Mouse (Mus musculus): ENCODE results near the gene Zfp61. TPM values are rescaled to one million over a fixed set of nuclear protein-coding genes. Genes with fewer than 3 reads are reported as not detected.

Zfp61 gene
- 40.0 and 43.9 TPM in 2 replicates for polyA plus RNA-seq (2015; fragmentation: Nextera tagmentation; extraction: Ambion mirVana)

DNA sequence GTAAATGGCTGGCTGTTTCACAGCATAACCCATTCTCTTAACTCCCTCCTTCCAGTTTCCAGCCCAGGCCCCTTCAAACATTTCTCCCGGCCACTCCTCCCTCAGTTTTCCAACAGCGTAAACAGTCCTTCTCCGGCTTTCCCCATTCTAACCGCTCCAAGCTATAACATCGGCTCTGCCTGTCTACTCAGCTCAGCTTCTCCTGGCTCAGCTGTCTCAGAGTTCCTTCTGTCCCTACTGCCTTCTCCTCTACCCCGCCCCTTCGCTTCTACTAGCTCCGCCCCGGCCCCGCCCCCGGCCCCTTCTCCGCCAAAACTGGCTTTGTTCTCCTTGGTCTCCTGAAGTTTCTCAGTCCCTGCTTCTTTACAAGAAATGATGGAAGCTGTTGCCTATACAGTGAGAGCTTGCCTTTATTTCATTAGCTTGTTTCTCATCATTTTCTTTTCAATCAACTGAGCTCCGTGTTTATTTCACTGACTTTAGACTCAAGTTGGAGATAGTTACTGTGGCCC is at the start of gene Zfp61:
Gene Zfp61 (minus strand): TSS at position 462 of the 512 bp plus-strand sequence.
- H3K4me3 ChIP-seq (replicated peaks): peak within 1 kb of the TSS; percentile 79
- peaks cover 24% of the 10 kb centered on the region for H3K4me1 ChIP-seq
- peak; percentile 79 for ATAC-seq (replicated peaks; ENCODE audit: low FRiP score)
- H3K9ac ChIP-seq: peak within 1 kb of the TSS; percentile 52
- peak within 1 kb of the TSS; percentile 97 for H3K27ac ChIP-seq
- H3K9me3 ChIP-seq (replicated peaks): no peaks in the 10 kb centered on the region
- H3K27me3 ChIP-seq: no peaks in the 10 kb centered on the region
- 2% methylated on average over 13 of the region's 13 CpGs for WGBS
- peaks cover 47% of the 10 kb centered on the region for H3K36me3 ChIP-seq
- peak within 1 kb of the TSS; percentile 89 for H3K4me2 ChIP-seq

DNA sequence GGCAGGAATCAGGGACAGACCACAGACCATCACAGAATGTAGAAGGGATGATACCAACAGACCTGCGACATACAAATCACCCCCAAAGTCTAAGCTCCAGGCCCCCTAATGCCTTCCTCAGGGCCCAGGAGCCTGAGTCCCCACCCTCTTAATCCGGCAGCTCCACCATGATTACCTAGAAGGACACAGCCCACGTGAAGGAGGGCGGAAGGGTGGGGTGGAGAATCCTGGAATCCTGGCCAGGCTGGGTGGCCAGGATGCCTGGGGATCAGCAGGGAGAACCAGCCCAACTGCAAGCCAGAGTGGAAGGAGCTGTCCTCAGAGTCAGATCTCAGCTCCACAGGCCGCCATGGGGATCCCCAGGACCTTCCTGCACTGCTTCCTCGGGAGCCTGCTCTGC is 47.9 kb upstream of the Zfp61 start, which contains the start of gene Lypd5:
Gene Lypd5 (plus strand): TSS at position 301 of the 400 bp plus-strand sequence.
- Histone ChIP-seq H3K9me3 (replicated peaks) (no peaks in the 10 kb centered on the region), H3K27me3 (0 out of 2 replicates have a peak, but pooled peaks cover 7% of the 10 kb centered on the region), H3K9ac (no peak within 1 kb of the TSS), H3K36me3 (no peaks in the 10 kb centered on the region), H3K27ac (no peak within 1 kb of the TSS), H3K4me3 (replicated peaks) (no peak within 1 kb of the TSS), H3K4me1 (no peaks in the 10 kb centered on the region), H3K4me2 (no peak within 1 kb of the TSS)
- WGBS: 40% methylated on average over 6 of the region's 6 CpGs
- ATAC-seq (replicated peaks; ENCODE audit: low FRiP score): no peak

- 71% methylated on average over 5 of the region's 5 CpGs for WGBS
- H3K27me3 ChIP-seq: 0 out of 2 replicates have a peak, but pooled peaks cover 3% of the 10 kb centered on the region
- no peak overlapping the region for H3K4me2 ChIP-seq
- no peak for ATAC-seq (replicated peaks; ENCODE audit: low FRiP score)
- H3K4me1 ChIP-seq: no peaks in the 10 kb centered on the region
- no peaks in the 10 kb centered on the region for H3K9me3 ChIP-seq (replicated peaks)
- H3K27ac ChIP-seq: no peak overlapping the region
- no peak overlapping the region for H3K9ac ChIP-seq
- no peak overlapping the region for H3K4me3 ChIP-seq (replicated peaks)
- H3K36me3 ChIP-seq: no peaks in the 10 kb centered on the region
Observed at GRCm38 (mm10) chr7:24346444-24346843, 45.4 kb upstream of the Zfp61 start.

- 69% methylated on average over 7 of the region's 7 CpGs for WGBS
- H3K4me3 ChIP-seq (replicated peaks): no peak overlapping the region
- no peak overlapping the region for H3K9ac ChIP-seq
- H3K27ac ChIP-seq: no peak overlapping the region
- no peaks in the 10 kb centered on the region for H3K9me3 ChIP-seq (replicated peaks)
- ATAC-seq (replicated peaks; ENCODE audit: low FRiP score): no peak
- no peaks in the 10 kb centered on the region for H3K4me1 ChIP-seq
- no peak overlapping the region for H3K4me2 ChIP-seq
- H3K27me3 ChIP-seq: 0 out of 2 replicates have a peak, but pooled peaks cover 3% of the 10 kb centered on the region
- H3K36me3 ChIP-seq: no peaks in the 10 kb centered on the region
Observed at GRCm38 (mm10) chr7:24343701-24344272, 42.8 kb upstream of the Zfp61 start.

- peaks cover 19% of the 10 kb centered on the region for H3K27me3 ChIP-seq
- H3K9ac ChIP-seq: no peak overlapping the region
- no peaks in the 10 kb centered on the region for H3K9me3 ChIP-seq (replicated peaks)
- no peaks in the 10 kb centered on the region for H3K36me3 ChIP-seq
- H3K4me3 ChIP-seq (replicated peaks): no peak overlapping the region
- no peak for ATAC-seq (replicated peaks; ENCODE audit: low FRiP score)
- H3K4me2 ChIP-seq: no peak overlapping the region
- H3K4me1 ChIP-seq: peaks cover 3% of the 10 kb centered on the region; the same call in 1 of the 2 replicates
- 51% methylated on average over 2 of the region's 2 CpGs for WGBS
- no peak overlapping the region for H3K27ac ChIP-seq
Observed at GRCm38 (mm10) chr7:24338241-24338640, 37.2 kb upstream of the Zfp61 start.

DNA sequence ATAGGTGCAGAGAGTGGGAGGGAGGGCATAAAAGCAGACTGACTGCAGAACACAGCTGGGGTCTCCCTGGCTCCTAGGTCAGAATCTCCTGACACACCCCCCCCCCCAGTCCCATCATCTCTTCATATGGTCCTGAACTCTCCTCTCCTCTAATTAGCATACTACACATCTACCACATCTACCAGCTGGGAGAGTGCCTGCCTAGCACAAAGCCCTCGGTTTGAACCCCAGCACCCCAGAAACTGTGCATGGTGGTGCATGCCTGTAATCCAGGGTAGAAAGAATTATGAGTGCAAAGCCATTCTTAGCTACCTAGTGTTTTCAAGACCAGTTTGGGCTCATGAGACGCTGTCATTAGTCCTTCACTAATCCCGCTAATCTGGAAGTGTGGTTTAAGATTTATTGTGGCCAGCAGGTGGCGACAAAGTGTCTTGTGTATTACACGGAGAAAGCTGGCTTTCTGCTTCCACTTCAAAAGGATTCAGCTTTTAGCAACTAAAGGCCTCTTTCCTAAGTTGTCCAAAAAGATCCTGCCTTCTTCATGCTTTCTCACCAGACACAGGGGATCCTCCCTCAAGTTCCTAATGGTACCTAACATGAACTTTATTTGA is 34.8 kb upstream of the Zfp61 start:
- Histone ChIP-seq H3K9ac (no peak overlapping the region), H3K9me3 (replicated peaks) (no peaks in the 10 kb centered on the region), H3K4me2 (no peak overlapping the region), H3K4me3 (replicated peaks) (no peak overlapping the region), H3K27ac (no peak overlapping the region), H3K27me3 (peaks cover 24% of the 10 kb centered on the region), H3K4me1 (peaks cover 3% of the 10 kb centered on the region; the same call in 1 of the 2 replicates), H3K36me3 (no peaks in the 10 kb centered on the region)
- no peak for ATAC-seq (replicated peaks; ENCODE audit: low FRiP score)
- WGBS: 14% methylated on average over 5 of the region's 5 CpGs

DNA sequence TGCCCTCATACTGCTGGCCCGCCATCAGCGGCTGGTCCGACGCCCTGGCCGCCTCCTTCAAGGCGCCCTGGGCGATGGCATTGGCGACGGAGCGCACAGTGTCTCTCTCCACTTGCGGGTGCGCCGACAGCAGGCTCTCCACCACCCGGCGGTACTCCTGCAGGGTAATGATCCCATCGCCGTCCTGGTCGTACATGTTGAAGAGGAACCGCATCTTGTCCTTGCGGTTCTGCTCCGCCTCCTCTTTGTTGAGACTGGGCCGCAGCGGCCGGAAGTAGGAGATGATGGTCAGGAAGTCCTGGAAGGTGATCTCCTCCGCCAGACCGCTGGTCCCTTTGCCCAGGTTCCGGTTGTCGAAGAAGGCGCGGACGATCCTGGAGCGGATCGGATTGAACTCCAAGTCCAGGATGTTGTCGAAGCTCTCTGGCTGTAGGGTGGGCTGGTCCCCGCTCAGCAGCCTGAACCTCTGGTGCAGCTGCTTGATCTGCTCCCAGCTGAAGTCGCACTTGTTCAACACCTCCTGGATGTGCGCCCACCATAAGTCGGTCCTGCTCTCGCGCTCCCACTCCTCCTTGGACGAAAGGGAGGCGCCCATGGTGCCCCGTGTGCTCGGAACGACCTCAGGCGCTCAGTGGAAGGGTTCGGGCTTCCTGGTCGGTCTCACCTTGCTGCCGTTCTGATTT is 32.4 kb upstream of the Zfp61 start, which contains the start of gene Tescl:
Gene Tescl (minus strand): TSS at position 633 of the 683 bp plus-strand sequence.
- Histone ChIP-seq H3K27me3 (peaks cover 24% of the 10 kb centered on the region), H3K27ac (no peak within 1 kb of the TSS), H3K9me3 (replicated peaks) (no peaks in the 10 kb centered on the region), H3K9ac (no peak within 1 kb of the TSS), H3K4me2 (peak within 1 kb of the TSS; percentile 46), H3K36me3 (no peaks in the 10 kb centered on the region), H3K4me3 (replicated peaks) (peak within 1 kb of the TSS; percentile 9), H3K4me1 (peaks cover 3% of the 10 kb centered on the region; the same call in 1 of the 2 replicates)
- no peak for ATAC-seq (replicated peaks; ENCODE audit: low FRiP score)
- 40% methylated on average over 49 of the region's 49 CpGs for WGBS

DNA sequence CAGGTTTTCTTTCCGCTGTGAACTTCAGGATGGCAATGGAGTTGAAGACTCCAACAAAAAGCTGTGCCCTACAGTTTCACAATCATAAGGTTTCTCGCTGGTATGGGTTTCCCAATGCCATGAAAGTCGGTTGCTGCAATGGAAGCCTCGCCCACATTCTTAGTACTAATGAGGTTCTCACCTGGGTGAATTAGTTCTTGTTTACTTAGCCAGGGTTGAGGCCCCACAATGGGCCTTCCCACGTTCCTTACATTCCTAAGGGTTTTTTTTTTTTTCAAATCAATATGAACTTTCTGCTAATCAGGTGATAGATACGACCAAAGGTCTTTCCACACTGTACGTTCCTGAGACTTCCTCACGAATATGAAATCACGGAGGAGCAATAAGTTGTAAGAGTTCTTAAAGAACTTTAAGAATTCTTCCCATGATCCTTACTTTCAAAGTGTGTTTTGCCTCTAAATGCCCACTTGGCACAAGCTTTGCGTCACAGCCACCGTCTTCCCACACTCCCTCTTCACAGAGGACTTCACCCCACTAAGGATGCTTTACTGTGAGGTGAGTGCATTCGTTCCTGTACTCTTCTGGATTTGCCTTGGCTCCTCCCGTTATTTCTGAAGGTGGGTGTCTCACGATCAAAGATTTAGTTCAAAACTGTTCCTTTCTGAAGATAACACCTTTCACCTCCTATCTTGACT is 26.4 kb upstream of the Zfp61 start:
- WGBS: 85% methylated on average over 14 of the region's 14 CpGs
- Histone ChIP-seq H3K9me3 (replicated peaks) (peaks cover 7% of the 10 kb centered on the region), H3K4me2 (no peak overlapping the region), H3K36me3 (no peaks in the 10 kb centered on the region), H3K9ac (no peak overlapping the region), H3K4me3 (replicated peaks) (no peak overlapping the region), H3K27ac (no peak overlapping the region), H3K4me1 (peaks cover 10% of the 10 kb centered on the region), H3K27me3 (no peaks in the 10 kb centered on the region; the same call in 1 of the 2 replicates)
- ATAC-seq (replicated peaks; ENCODE audit: low FRiP score): no peak

- Histone ChIP-seq H3K9ac (0 out of 2 replicates have a peak overlapping the region, but pooled peaks have one; percentile 27), H3K4me3 (replicated peaks) (peak overlapping the region; percentile 40), H3K4me2 (peak overlapping the region; percentile 65), H3K4me1 (peaks cover 10% of the 10 kb centered on the region), H3K36me3 (no peaks in the 10 kb centered on the region), H3K9me3 (replicated peaks) (peaks cover 7% of the 10 kb centered on the region), H3K27ac (no peak overlapping the region), H3K27me3 (no peaks in the 10 kb centered on the region; the same call in 1 of the 2 replicates)
- 45% methylated on average over 20 of the region's 20 CpGs for WGBS
- no peak for ATAC-seq (replicated peaks; ENCODE audit: low FRiP score)
Observed at GRCm38 (mm10) chr7:24326273-24327135, 25.5 kb upstream of the Zfp61 start.

- 2% methylated on average over 13 of the region's 13 CpGs for WGBS
- peak; percentile 88 for ATAC-seq (replicated peaks; ENCODE audit: low FRiP score)
- H3K4me2 ChIP-seq: peak overlapping the region; percentile 65
- no peaks in the 10 kb centered on the region for H3K36me3 ChIP-seq
- H3K4me3 ChIP-seq (replicated peaks): peak overlapping the region; percentile 40
- peak overlapping the region; percentile 27; the same call in 1 of the 2 replicates for H3K9ac ChIP-seq
- no peak overlapping the region for H3K27ac ChIP-seq
- peaks cover 10% of the 10 kb centered on the region for H3K4me1 ChIP-seq
- no peaks in the 10 kb centered on the region; the same call in 1 of the 2 replicates for H3K27me3 ChIP-seq
- peaks cover 7% of the 10 kb centered on the region for H3K9me3 ChIP-seq (replicated peaks)
Observed at GRCm38 (mm10) chr7:24325675-24326128, 24.7 kb upstream of the Zfp61 start.
